Mouse (Mus musculus): ENCODE results near the gene Brat1. TPM values are rescaled to one million over a fixed set of nuclear protein-coding genes. Genes with fewer than 3 reads are reported as not detected.
"Not testable (repeated sequence)": the region's sequence is repeated elsewhere in the genome, so short reads cannot be mapped to it uniquely, and the experiment has no call there.

The Brat1 gene
- polyA plus RNA-seq (2021), result 22.7 TPM

GRCm38 (mm10) chr5:140704378-140705251 lies at the start of gene Brat1:
Gene Brat1 (plus strand): TSS chr5:140705011.
- no peaks in the 10 kb centered on the region for H3K27me3 ChIP-seq
- in situ Hi-C loops (cut with MboI; ENCODE audit: low pct_unique_long_range_greater_than_20kb), result loop anchor here (5.0 kb wide), 1 partner anchor 38 kb away; no protein-coding TSS in a partner anchor
- DNase-seq (ENCODE audit: low read depth, low spot score) (peak; percentile 99), ATAC-seq (peak; percentile 84)
- TF ChIP-seq CTCF (IDR thresholded peaks at IDR 0.05), result no peak
- CTCF ChIA-PET, result interaction anchor here (0.9 to 1.1 kb wide), 2 partner anchors 10 to 11 kb away, joined by 3 read pairs; no protein-coding TSS in a partner anchor
- POLR2A ChIA-PET, result no interaction called here

GRCm38 (mm10) chr5:140659607-140660272 lies 45.1 kb upstream of the Brat1 start:
- in situ Hi-C loops (cut with MboI; ENCODE audit: low pct_unique_long_range_greater_than_20kb), result no loop called here
- CTCF ChIA-PET, result interaction anchor here (1.4 kb wide), 1 partner anchor 9 kb away, joined by 3 read pairs; no protein-coding TSS in a partner anchor
- no peaks in the 10 kb centered on the region for H3K27me3 ChIP-seq
- DNase-seq (ENCODE audit: low read depth, low spot score) (no peak), ATAC-seq (no peak)
- no peak for TF ChIP-seq CTCF (IDR thresholded peaks at IDR 0.05)
- POLR2A ChIA-PET, result interaction anchor here (0.6 to 0.8 kb wide), 2 partner anchors 11 to 22 kb away, joined by 3 to 4 read pairs; no protein-coding TSS in a partner anchor

- no peak for DNase-seq (ENCODE audit: low read depth, low spot score)
- POLR2A ChIA-PET, result interaction anchor here (0.6 to 0.8 kb wide), 2 partner anchors 10 to 23 kb away, joined by 3 to 4 read pairs; no protein-coding TSS in a partner anchor
- ATAC-seq, result no peak
- TF ChIP-seq CTCF (IDR thresholded peaks at IDR 0.05), result no peak
- CTCF ChIA-PET, result interaction anchor here (1.4 kb wide), 1 partner anchor 9 kb away, joined by 3 read pairs; no protein-coding TSS in a partner anchor
- in situ Hi-C loops (cut with MboI; ENCODE audit: low pct_unique_long_range_greater_than_20kb), result no loop called here
- H3K27me3 ChIP-seq, result no peaks in the 10 kb centered on the region
These were observed 44.4 kb upstream of the Brat1 start for GRCm38 (mm10) chr5:140660398-140660797.

- no peak for ATAC-seq
These were observed 43.4 kb upstream of the Brat1 start for GRCm38 (mm10) chr5:140661427-140661826.

GRCm38 (mm10) chr5:140661875-140662643 lies 42.8 kb upstream of the Brat1 start:
- DNase-seq (ENCODE audit: low read depth, low spot score) (no peak), ATAC-seq (no peak)
- CTCF ChIA-PET, result no interaction called here
- H3K27me3 ChIP-seq, result no peaks in the 10 kb centered on the region
- no peak for TF ChIP-seq CTCF (IDR thresholded peaks at IDR 0.05)
- in situ Hi-C loops (cut with MboI; ENCODE audit: low pct_unique_long_range_greater_than_20kb), result no loop called here
- POLR2A ChIA-PET, result interaction anchor here (0.5 to 1.0 kb wide), 3 partner anchors 13 to 19 kb away, joined by 4 to 5 read pairs (median 4); partner anchors contain the start of gene Ttyh3

More at GRCm38 (mm10) chr5:140661427-140661826, 43.4 kb upstream of the Brat1 start:
- in situ Hi-C loops (cut with MboI; ENCODE audit: low pct_unique_long_range_greater_than_20kb), result no loop called here
- no peak for DNase-seq (ENCODE audit: low read depth, low spot score)
- H3K27me3 ChIP-seq, result no peaks in the 10 kb centered on the region
- ChIA-PET CTCF (no interaction called here), POLR2A (interaction anchor here (0.6 to 1.0 kb wide), 2 partner anchors 12 to 120 kb away, joined by 3 to 4 read pairs; partner anchors contain the start of gene Ttyh3)
- no peak for TF ChIP-seq CTCF (IDR thresholded peaks at IDR 0.05)

GRCm38 (mm10) chr5:140662741-140663592 lies 41.8 kb upstream of the Brat1 start:
- in situ Hi-C loops (cut with MboI; ENCODE audit: low pct_unique_long_range_greater_than_20kb), result no loop called here
- TF ChIP-seq CTCF (IDR thresholded peaks at IDR 0.05), result no peak
- no peaks in the 10 kb centered on the region for H3K27me3 ChIP-seq
- POLR2A ChIA-PET, result interaction anchor here (0.5 to 1.4 kb wide), 2 partner anchors 15 to 18 kb away, joined by 4 read pairs; partner anchors contain the start of gene Ttyh3
- DNase-seq (ENCODE audit: low read depth, low spot score) (no peak), ATAC-seq (no peak)
- CTCF ChIA-PET, result interaction anchor here (0.7 to 1.5 kb wide), 4 partner anchors 12 to 123 kb away, joined by 3 to 4 read pairs (median 3); partner anchors contain the start of gene Ttyh3

GRCm38 (mm10) chr5:140663621-140664180 lies 41.1 kb upstream of the Brat1 start:
- TF ChIP-seq CTCF (IDR thresholded peaks at IDR 0.05), result no peak
- in situ Hi-C loops (cut with MboI; ENCODE audit: low pct_unique_long_range_greater_than_20kb), result no loop called here
- DNase-seq (ENCODE audit: low read depth, low spot score) (no peak), ATAC-seq (peak; percentile 33)
- CTCF ChIA-PET, result interaction anchor here (0.7 to 1.5 kb wide), 5 partner anchors 11 to 124 kb away, joined by 3 to 4 read pairs (median 3); partner anchors contain the start of gene Ttyh3
- H3K27me3 ChIP-seq, result no peaks in the 10 kb centered on the region
- POLR2A ChIA-PET, result interaction anchor here (0.9 to 1.4 kb wide), 2 partner anchors 16 to 17 kb away, joined by 3 to 4 read pairs; partner anchors contain the start of gene Ttyh3

- no peak for TF ChIP-seq CTCF (IDR thresholded peaks at IDR 0.05)
- DNase-seq (ENCODE audit: low read depth, low spot score) (no peak), ATAC-seq (no peak)
- ChIA-PET POLR2A (interaction anchor here (0.8 kb wide), 1 partner anchor 170 kb away, joined by 3 read pairs; no protein-coding TSS in a partner anchor), CTCF (no interaction called here)
- in situ Hi-C loops (cut with MboI; ENCODE audit: low pct_unique_long_range_greater_than_20kb), result no loop called here
- H3K27me3 ChIP-seq, result no peaks in the 10 kb centered on the region
These were observed 32.7 kb upstream of the Brat1 start for GRCm38 (mm10) chr5:140672115-140672514.

GRCm38 (mm10) chr5:140672603-140673002 lies 32.2 kb upstream of the Brat1 start:
- in situ Hi-C loops (cut with MboI; ENCODE audit: low pct_unique_long_range_greater_than_20kb); DNase-seq (ENCODE audit: low read depth, low spot score); ATAC-seq; H3K27me3 ChIP-seq; CTCF ChIA-PET: not testable (repeated sequence)
- POLR2A ChIA-PET, result interaction anchor here (0.8 kb wide), 1 partner anchor 171 kb away, joined by 3 read pairs; no protein-coding TSS in a partner anchor
